Mouse (Mus musculus) ovary, postnatal 10 days (tissue): Measurements from ENCODE around the gene Tbce.
"Not testable (repeated sequence)": the region's sequence is repeated elsewhere in the genome, so short reads cannot be mapped to it uniquely, and the experiment has no call there.

Experiments used
- DNase-seq: peaks from one replicate; pipeline ENCODE4 v3.0.0; 2022; ENCODE audit warnings: low spot score

Gene Tbce

GRCm38 (mm10) chr13:14033309-14034072 lies 5.9 kb downstream of the Tbce start:
- no peak for DNase-seq

- no peak for DNase-seq
These were observed 13.2 kb downstream of the Tbce start for GRCm38 (mm10) chr13:14026154-14026820.

GRCm38 (mm10) chr13:14025554-14025953 lies 13.9 kb downstream of the Tbce start:
- DNase-seq, result no peak

- not testable (repeated sequence) for DNase-seq
These were observed 18.0 kb downstream of the Tbce start for GRCm38 (mm10) chr13:14021417-14021816.

- DNase-seq, result no peak
These were observed 20.6 kb downstream of the Tbce start for GRCm38 (mm10) chr13:14018852-14019251.

- no peak for DNase-seq
These were observed 21.2 kb downstream of the Tbce start for GRCm38 (mm10) chr13:14018283-14018682.

GRCm38 (mm10) chr13:14015609-14016008 lies 23.8 kb downstream of the Tbce start:
- no peak for DNase-seq

GRCm38 (mm10) chr13:14014540-14014939 lies 24.9 kb downstream of the Tbce start:
- no peak for DNase-seq

GRCm38 (mm10) chr13:14014001-14014400 lies 25.4 kb downstream of the Tbce start:
- DNase-seq, result no peak

- DNase-seq, result no peak
These were observed 27.9 kb downstream of the Tbce start for GRCm38 (mm10) chr13:14011454-14011995.

GRCm38 (mm10) chr13:14006056-14006455 lies 33.4 kb downstream of the Tbce start:
- DNase-seq, result no peak

- DNase-seq, result no peak
These were observed 34.4 kb downstream of the Tbce start for GRCm38 (mm10) chr13:14004999-14005398.

- DNase-seq, result no peak
These were observed 35.4 kb downstream of the Tbce start for GRCm38 (mm10) chr13:14004086-14004485.

- no peak for DNase-seq
These were observed 36.7 kb downstream of the Tbce start for GRCm38 (mm10) chr13:14002706-14003105.

GRCm38 (mm10) chr13:13997476-13997875 lies 42.0 kb downstream of the Tbce start:
- DNase-seq, result no peak

- no peak for DNase-seq
These were observed 44.4 kb downstream of the Tbce start for GRCm38 (mm10) chr13:13995046-13995445.

- DNase-seq, result no peak
These were observed 46.4 kb downstream of the Tbce start for GRCm38 (mm10) chr13:13993041-13993440.

- DNase-seq, result no peak
These were observed 49.0 kb downstream of the Tbce start for GRCm38 (mm10) chr13:13990391-13990790.

GRCm38 (mm10) chr13:13989135-13989534 lies 50.3 kb downstream of the Tbce start:
- no peak for DNase-seq

- no peak for DNase-seq
These were observed 55.9 kb downstream of the Tbce start for GRCm38 (mm10) chr13:13983523-13983922.

GRCm38 (mm10) chr13:13981842-13982241 lies 57.6 kb downstream of the Tbce start:
- not testable (repeated sequence) for DNase-seq

- no peak for DNase-seq
These were observed 69.6 kb downstream of the Tbce start for GRCm38 (mm10) chr13:13969796-13970195.

GRCm38 (mm10) chr13:13968629-13969111 lies 70.8 kb downstream of the Tbce start:
- DNase-seq, result no peak
